Mouse (Mus musculus): ENCODE results near the gene Fthl17d. TPM values are rescaled to one million over a fixed set of nuclear protein-coding genes. Genes with fewer than 3 reads are reported as not detected.
"Not testable (repeated sequence)": the region's sequence is repeated elsewhere in the genome, so short reads cannot be mapped to it uniquely, and the experiment has no call there.

Gene Fthl17d
- not detected for total RNA-seq (2021)

GRCm38 (mm10) chrX:8986655-8987054 is at the start of gene Fthl17d:
TSS of gene Fthl17d (minus strand) at chrX:8986755.
- DNase-seq; intact Hi-C loops (cut with DNase I): not testable (repeated sequence)

GRCm38 (mm10) chrX:9033193-9033592 is 46.6 kb upstream of the Fthl17d start, which contains the start of gene Fthl17e:
TSS of gene Fthl17e (plus strand) at chrX:9033493.
- not testable (repeated sequence) for DNase-seq

DNA sequence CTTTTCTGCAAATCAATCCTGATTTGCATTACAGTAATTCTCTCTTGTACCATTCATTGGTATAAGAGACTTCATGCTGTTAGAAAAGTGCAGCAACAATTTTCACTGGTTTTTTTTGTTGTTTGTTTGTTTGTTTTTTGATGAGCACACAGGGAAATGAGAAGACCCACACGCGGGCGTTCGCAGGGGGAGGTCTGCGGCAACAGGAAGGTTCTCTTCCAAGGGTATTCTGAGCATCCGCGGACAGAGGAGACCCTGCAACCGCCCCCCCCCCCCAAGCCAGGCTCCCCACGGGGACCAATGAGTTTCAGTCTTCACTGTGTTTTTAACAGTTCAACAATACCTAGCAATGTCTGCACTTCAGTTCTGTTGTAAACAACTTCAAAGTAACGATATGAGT is 32.9 kb upstream of the Fthl17d start:
- DNase-seq, result no peak
- intact Hi-C loops (cut with DNase I), result no loop called here

More at GRCm38 (mm10) chrX:9033193-9033592, 46.6 kb upstream of the Fthl17d start, which contains the start of gene Fthl17e:
- intact Hi-C loops (cut with DNase I), result not testable (repeated sequence)

- DNase-seq, result no peak
- intact Hi-C loops (cut with DNase I), result no loop called here
Observed at GRCm38 (mm10) chrX:9016079-9016478, 29.5 kb upstream of the Fthl17d start.

- DNase-seq; intact Hi-C loops (cut with DNase I): not testable (repeated sequence)
Observed at GRCm38 (mm10) chrX:8976459-8976858, 10.1 kb downstream of the Fthl17d start, which contains the start of gene Fthl17c. TSS of gene Fthl17c (minus strand) at chrX:8976559.

DNA sequence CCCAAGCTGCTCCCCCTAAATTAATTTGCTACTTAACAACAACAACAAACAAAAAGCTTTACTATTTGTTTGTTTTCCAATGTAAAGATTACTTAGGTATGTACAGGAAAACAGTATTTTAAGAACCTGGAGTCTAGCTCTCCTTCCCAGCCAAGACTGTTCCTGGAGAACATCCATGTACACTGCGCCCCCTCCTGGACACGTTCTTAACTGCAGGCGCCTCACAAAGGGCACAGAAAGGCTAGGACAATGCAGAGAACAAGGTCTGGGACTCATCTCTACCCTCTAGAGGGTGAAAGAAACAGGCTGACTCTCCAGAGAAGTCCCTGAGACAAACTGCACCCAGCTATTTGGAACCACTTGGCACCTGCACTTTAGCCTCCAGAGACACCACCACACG is 21.9 kb downstream of the Fthl17d start:
- intact Hi-C loops (cut with DNase I), result not testable (repeated sequence)
- DNase-seq, result peak in 1 of 2 experiments; percentile 14

GRCm38 (mm10) chrX:8962875-8963274 is 23.7 kb downstream of the Fthl17d start, which contains the start of gene Fthl17b:
TSS of gene Fthl17b (minus strand) at chrX:8962975.
- DNase-seq; intact Hi-C loops (cut with DNase I): not testable (repeated sequence)

DNA sequence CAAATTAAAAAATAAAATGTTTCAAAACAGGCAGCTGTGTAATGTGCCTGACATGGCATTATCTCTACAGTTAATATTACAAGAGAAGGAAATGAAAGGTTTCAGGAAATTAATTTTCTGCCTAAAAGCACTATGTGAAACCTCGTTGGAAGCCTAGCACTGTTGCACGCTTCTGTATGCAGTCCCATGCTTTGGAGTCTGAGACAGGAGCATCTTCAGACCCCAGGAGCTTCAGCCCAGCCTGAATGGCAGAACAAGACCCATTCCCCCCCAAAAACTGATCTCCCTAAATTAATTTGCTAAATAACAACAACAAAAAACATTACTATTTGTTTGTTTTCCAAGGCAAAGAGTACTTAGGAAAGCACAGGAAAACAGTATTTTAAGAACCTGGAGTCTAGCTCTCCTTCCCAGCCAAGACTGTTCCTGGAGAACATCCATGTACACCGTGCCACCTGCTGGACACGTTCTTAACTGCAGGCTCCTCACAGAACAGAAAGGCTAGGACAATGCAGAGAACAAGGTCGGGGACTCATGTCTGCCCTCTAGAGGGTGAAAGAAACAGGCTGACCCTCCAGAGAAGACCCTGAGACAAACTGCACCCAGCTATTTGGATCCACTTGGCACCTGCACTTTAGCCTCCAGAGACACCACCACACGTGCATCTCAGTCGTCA is 38.3 kb downstream of the Fthl17d start:
- DNase-seq, result peak; percentile 73 to 80
- intact Hi-C loops (cut with DNase I), result loop anchor here (5.0 kb wide), 2 partner anchors 81 to 116 kb away; no protein-coding TSS in a partner anchor

DNA sequence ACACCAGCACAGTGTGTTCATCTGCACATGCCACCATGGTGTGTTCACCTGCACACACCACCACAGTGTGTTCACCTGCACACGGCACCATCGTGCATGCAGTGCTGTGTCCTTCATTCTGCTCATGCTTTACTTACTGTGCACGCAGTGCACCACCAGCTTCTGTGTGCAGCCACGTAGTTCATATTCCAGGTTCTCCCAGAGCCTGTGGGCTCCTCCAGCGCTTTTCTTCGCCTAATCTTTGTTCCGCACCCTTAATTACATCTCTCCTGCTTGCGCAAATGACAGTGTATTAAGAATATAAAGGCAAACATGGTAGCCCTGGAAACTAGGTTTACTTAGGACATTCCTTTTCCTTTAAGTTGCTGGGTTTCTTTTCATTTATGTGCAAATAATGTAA is 42.5 kb downstream of the Fthl17d start:
- DNase-seq, result no peak
- intact Hi-C loops (cut with DNase I), result no loop called here

Other genes starting within 250 kb of the Fthl17d start
- not detected for gene Ssx9, start 238.3 kb downstream of the Fthl17d start, total RNA-seq (2021)
- not detected for gene Ssxb5, start 183.1 kb downstream of the Fthl17d start, total RNA-seq (2021)
- not detected for gene Gm6592, start 142.8 kb downstream of the Fthl17d start, total RNA-seq (2021)
- not detected for gene Gm5751, start 112.5 kb downstream of the Fthl17d start, total RNA-seq (2021)
- 1 to 10 TPM in 1 of 2 experiments, under 1 TPM in 1; 0.73 to 1.6 TPM for gene B630019K06Rik, start 94.4 kb downstream of the Fthl17d start, total RNA-seq (2021)
- gene Fthl17b, start 23.8 kb downstream of the Fthl17d start, total RNA-seq (2021), result not detected
- gene Fthl17c, start 10.2 kb downstream of the Fthl17d start, total RNA-seq (2021), result not detected
- not detected for gene Fthl17e, start 46.7 kb upstream of the Fthl17d start, total RNA-seq (2021)
- gene Fthl17f, start 76.3 kb upstream of the Fthl17d start, total RNA-seq (2021), result not detected
- not detected for gene 4930402K13Rik, start 117.8 kb upstream of the Fthl17d start, total RNA-seq (2021)
- 1 to 10 TPM; 5.5 to 5.9 TPM for gene Lancl3, start 213.1 kb upstream of the Fthl17d start, total RNA-seq (2021)

Measured in heart, postnatal 36 days (tissue).